Mouse (Mus musculus): ENCODE data around the gene Pim3. TPM values are rescaled to one million over a fixed set of nuclear protein-coding genes. Genes with fewer than 3 reads are reported as not detected.
A peak's percentile ranks its signal among the peaks of the same experiment; 100 is the strongest.

Gene Pim3
- polyA plus RNA-seq, 1 experiment from 2014 or later, result 36.9 TPM

DNA sequence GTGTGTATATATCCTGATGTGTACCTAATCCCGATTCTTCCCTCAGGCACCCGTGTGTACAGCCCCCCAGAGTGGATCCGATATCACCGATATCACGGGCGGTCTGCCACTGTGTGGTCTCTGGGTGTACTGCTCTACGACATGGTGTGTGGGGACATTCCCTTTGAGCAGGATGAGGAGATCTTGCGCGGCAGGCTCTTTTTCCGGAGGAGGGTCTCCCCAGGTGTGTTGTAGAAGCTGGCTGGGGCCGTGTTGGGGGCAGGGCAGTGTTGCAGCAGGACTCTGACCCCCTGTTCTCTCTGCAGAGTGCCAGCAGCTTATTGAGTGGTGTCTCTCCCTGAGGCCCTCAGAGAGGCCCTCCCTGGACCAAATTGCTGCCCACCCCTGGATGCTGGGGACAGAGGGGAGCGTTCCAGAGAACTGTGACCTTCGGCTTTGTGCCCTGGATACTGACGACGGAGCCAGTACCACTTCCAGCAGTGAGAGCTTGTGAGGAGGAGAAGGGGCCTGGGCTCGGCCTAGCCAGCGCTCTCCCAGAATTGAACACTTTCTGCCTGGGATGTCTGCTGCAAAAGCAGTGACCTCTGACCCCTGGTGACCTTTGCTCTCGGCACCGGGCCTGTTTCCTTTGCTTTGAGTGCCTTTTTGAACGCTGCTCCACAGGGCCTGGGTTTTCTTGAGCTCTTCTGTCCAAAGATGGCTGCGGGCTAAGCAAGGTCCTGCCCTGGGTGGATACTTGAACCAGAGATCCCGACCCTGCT is 2.5 kb downstream of the Pim3 start:
- Histone ChIP-seq H3K36me3 (peaks cover 41% of the 10 kb centered on the region), H3K27me3 (ENCODE audit: low read depth, poor library complexity, severe bottlenecking) (peaks cover 9% of the 10 kb centered on the region), H3K4me1 (peaks cover 68% of the 10 kb centered on the region), H3K9me3 (replicated peaks) (0 out of 2 replicates have a peak, but pooled peaks cover 7% of the 10 kb centered on the region), H3K4me3 (peak overlapping the region; percentile 97), H3K27ac (replicated peaks) (peak overlapping the region; percentile 98)
- WGBS, result 47% methylated on average over 22 of the region's 22 CpGs
- DNase-seq (ENCODE audit: low spot score), result peak; percentile 28

- DNase-seq (ENCODE audit: low spot score), result no peak
- Histone ChIP-seq H3K27me3 (ENCODE audit: low read depth, poor library complexity, severe bottlenecking) (peaks cover 9% of the 10 kb centered on the region), H3K27ac (replicated peaks) (no peak overlapping the region), H3K4me3 (peak overlapping the region; percentile 97; the same call in 1 of the 2 replicates), H3K36me3 (peaks cover 41% of the 10 kb centered on the region), H3K4me1 (peaks cover 68% of the 10 kb centered on the region), H3K9me3 (replicated peaks) (0 out of 2 replicates have a peak, but pooled peaks cover 7% of the 10 kb centered on the region)
- 90% methylated on average over 14 of the region's 14 CpGs for WGBS
Measured at GRCm38 (mm10) chr15:88865061-88865460, 3.1 kb downstream of the Pim3 start.

DNA sequence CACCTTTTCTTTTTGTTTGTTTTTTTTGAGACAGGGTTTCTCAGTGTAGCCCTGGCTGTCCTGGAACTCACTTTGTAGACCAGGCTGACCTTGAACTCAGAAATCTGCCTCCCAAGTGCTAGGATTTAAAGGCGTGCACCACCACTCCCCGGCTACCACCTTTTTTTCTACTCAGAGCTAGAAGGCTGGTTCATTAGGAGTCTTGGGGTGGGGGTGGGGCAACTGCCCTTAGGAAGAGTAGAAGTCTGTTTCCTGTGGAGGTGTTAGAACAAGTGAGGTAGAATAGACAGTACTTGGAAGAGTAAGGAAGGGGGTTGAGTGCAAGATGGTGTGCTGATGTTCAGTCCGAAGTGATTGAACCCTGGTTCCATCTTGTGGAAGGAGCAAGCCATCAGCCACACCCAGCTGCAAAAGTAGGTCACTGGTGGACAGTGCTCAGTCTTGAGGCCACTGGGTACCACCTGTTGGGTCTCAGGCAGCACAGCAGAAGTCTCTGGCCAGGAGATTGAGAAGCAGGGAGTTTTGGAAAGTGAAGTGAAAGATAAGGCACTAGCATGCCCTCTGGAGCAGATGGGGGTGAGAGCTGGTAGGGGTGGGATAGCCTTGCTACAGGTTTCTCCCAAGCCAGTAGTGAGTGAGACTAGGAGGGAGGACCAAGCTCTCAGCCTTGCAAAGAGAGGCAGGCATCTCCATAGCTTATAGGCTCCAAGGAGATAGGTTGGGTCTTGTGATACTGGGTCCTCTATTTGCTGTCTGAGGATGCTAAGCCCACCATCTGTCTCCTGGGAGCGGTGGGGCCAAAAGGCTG is 4.1 kb downstream of the Pim3 start:
- Histone ChIP-seq H3K36me3 (peaks cover 41% of the 10 kb centered on the region), H3K4me3 (no peak overlapping the region), H3K4me1 (peaks cover 68% of the 10 kb centered on the region), H3K27me3 (ENCODE audit: low read depth, poor library complexity, severe bottlenecking) (peaks cover 2% of the 10 kb centered on the region), H3K9me3 (replicated peaks) (0 out of 2 replicates have a peak, but pooled peaks cover 7% of the 10 kb centered on the region), H3K27ac (replicated peaks) (no peak overlapping the region)
- WGBS, result 81% methylated on average over 4 of the region's 4 CpGs
- no peak for DNase-seq (ENCODE audit: low spot score)

DNA sequence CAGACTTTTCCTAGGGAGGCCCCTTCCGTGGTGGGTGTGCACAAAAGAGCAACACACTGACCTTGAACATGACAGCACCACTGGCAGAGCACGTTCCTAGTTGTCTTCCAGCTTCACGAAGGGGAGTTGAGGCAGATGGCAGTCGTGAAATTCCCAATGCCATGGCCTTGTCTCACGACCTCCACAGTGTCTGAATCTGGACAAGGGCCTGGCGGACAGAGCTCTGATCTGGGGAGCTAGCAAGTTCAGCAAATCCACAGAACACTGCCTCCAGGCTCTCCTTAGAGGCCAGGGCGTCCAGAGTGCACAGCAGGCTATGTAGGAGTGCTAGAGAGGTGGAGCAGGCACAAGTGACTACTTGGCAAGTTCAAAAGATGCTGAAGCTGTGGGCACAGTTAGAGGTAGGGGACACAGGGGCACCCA is 5.0 kb downstream of the Pim3 start:
- DNase-seq (ENCODE audit: low spot score), result no peak
- H3K4me3 ChIP-seq, result no peak overlapping the region
- peaks cover 60% of the 10 kb centered on the region for H3K4me1 ChIP-seq
- 0 out of 2 replicates have a peak, but pooled peaks cover 7% of the 10 kb centered on the region for H3K9me3 ChIP-seq (replicated peaks)
- H3K36me3 ChIP-seq, result peaks cover 41% of the 10 kb centered on the region
- peak overlapping the region; percentile 50 for H3K27ac ChIP-seq (replicated peaks)
- no peaks in the 10 kb centered on the region for H3K27me3 ChIP-seq (ENCODE audit: low read depth, poor library complexity, severe bottlenecking)
- WGBS, result 64% methylated on average over 7 of the region's 7 CpGs

GRCm38 (mm10) chr15:88867368-88868023 is 5.5 kb downstream of the Pim3 start:
- Histone ChIP-seq H3K4me1 (peaks cover 58% of the 10 kb centered on the region), H3K4me3 (no peak overlapping the region), H3K27me3 (ENCODE audit: low read depth, poor library complexity, severe bottlenecking) (no peaks in the 10 kb centered on the region), H3K27ac (replicated peaks) (peak overlapping the region; percentile 50), H3K9me3 (replicated peaks) (0 out of 2 replicates have a peak, but pooled peaks cover 7% of the 10 kb centered on the region), H3K36me3 (peaks cover 41% of the 10 kb centered on the region)
- WGBS, result 43% methylated on average over 5 of the region's 5 CpGs
- no peak for DNase-seq (ENCODE audit: low spot score)

- DNase-seq (ENCODE audit: low spot score), result no peak
- no peaks in the 10 kb centered on the region for H3K27me3 ChIP-seq (ENCODE audit: low read depth, poor library complexity, severe bottlenecking)
- H3K36me3 ChIP-seq, result peaks cover 41% of the 10 kb centered on the region
- H3K27ac ChIP-seq (replicated peaks), result peak overlapping the region; percentile 50; the same call in 1 of the 2 replicates
- no peak overlapping the region for H3K4me3 ChIP-seq
- 0 out of 2 replicates have a peak, but pooled peaks cover 7% of the 10 kb centered on the region for H3K9me3 ChIP-seq (replicated peaks)
- WGBS, result 92% methylated on average over 6 of the region's 6 CpGs
- H3K4me1 ChIP-seq, result peaks cover 51% of the 10 kb centered on the region
Measured at GRCm38 (mm10) chr15:88868024-88868742, 6.2 kb downstream of the Pim3 start.

DNA sequence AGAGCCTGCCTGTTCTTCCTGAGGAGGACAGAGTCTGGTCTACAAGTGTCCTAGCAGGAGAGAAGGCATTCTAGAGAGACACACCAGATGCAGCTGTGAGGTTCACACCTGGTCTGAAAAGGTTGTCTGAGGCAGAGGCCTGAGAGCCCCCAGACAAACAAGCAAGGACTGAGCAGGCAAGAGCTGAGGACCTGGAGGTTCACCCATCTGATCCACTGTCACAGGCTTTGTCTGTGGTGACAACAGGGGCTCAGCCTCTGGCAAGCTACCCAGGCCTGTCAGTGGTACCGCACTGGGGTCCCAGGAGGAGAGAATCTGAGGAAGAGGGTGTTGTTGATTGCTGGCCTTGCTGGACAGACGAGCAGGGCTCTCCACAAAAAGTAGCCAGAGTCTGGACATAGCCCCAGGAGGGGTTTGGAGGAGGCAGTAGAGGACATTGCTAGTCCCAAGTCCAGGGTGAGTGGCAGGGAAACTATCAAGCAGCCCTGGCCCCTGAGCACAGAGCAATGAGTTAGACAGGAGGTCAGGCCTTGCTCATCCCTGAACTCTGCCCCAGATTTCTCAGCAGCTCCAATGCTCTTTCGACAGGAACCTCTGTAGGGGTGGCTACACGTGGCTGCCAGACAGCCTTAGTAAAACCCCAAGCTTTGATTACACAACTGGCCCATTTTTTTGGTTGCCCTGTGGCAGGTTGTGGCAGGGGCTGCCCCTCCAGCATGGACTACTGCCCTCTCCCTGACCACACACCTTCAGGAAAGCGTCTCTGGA is 8.6 kb downstream of the Pim3 start:
- Histone ChIP-seq H3K27ac (replicated peaks) (no peak overlapping the region), H3K27me3 (ENCODE audit: low read depth, poor library complexity, severe bottlenecking) (peaks cover 8% of the 10 kb centered on the region), H3K36me3 (peaks cover 23% of the 10 kb centered on the region), H3K4me1 (peaks cover 29% of the 10 kb centered on the region), H3K9me3 (replicated peaks) (0 out of 2 replicates have a peak, but pooled peaks cover 7% of the 10 kb centered on the region), H3K4me3 (no peak overlapping the region)
- no peak for DNase-seq (ENCODE audit: low spot score)
- WGBS, result 74% methylated on average over 5 of the region's 5 CpGs

DNA sequence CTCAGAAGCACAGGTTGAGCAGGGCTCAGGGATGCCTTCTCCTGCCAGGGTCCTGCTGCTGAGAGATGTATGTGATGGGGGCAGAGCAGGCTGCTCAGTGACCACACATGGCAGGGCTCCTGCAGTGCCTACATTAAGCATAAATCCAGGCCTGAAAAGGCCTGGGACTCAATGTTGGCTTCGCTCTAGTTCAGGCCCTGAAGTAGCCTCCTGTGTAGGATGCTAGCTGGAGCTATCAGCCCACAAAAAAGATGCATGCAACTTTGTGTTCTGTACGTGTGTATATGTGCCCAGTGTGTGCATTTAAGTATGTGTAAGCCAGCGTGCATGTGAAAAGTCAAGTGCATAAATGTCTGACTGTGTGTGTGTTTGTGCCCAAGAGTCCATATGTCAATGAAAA is 12.1 kb downstream of the Pim3 start:
- peaks cover 13% of the 10 kb centered on the region for H3K27me3 ChIP-seq (ENCODE audit: low read depth, poor library complexity, severe bottlenecking)
- WGBS, result 81% methylated on average over 3 of the region's 3 CpGs

DNA sequence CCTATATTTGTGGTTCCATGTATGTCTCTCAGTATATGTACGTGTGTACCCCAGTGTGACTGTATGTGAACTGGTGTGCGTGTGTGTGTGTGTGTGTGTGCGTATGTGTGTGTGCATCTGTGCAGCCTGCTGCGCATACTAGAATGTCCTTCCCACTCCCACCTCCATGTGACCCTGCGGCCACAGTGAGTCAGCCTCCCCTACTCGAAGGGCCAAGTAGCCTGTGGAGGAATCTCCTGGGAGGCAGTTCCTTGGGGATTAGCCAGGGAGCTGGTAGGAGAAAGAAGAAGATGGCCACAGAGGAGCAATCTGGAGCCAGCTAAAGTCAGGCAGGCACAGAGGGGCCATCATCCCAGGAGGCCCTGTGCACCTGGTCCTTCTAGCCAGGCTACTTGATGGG is 12.5 kb downstream of the Pim3 start:
- WGBS, result 88% methylated on average over 6 of the region's 6 CpGs
- no peak overlapping the region for H3K4me3 ChIP-seq

More for the DNA sequence above, 12.1 kb downstream of the Pim3 start:
- H3K36me3 ChIP-seq, result no peaks in the 10 kb centered on the region
- DNase-seq (ENCODE audit: low spot score), result no peak
- H3K9me3 ChIP-seq (replicated peaks), result no peaks in the 10 kb centered on the region
- H3K4me3 ChIP-seq, result no peak overlapping the region
- H3K4me1 ChIP-seq, result peaks cover 12% of the 10 kb centered on the region
- no peak overlapping the region for H3K27ac ChIP-seq (replicated peaks)

GRCm38 (mm10) chr15:88875625-88876081 is 13.7 kb downstream of the Pim3 start:
- Histone ChIP-seq H3K4me1 (peaks cover 12% of the 10 kb centered on the region), H3K36me3 (no peaks in the 10 kb centered on the region), H3K27ac (replicated peaks) (no peak overlapping the region), H3K9me3 (replicated peaks) (no peaks in the 10 kb centered on the region), H3K4me3 (0 out of 2 replicates have a peak overlapping the region, but pooled peaks have one; percentile 37), H3K27me3 (ENCODE audit: low read depth, poor library complexity, severe bottlenecking) (peaks cover 13% of the 10 kb centered on the region)
- WGBS, result 33% methylated on average over 10 of the region's 10 CpGs
- no peak for DNase-seq (ENCODE audit: low spot score)

More for the DNA sequence above, 12.5 kb downstream of the Pim3 start:
- Histone ChIP-seq H3K4me1 (peaks cover 12% of the 10 kb centered on the region), H3K27ac (replicated peaks) (no peak overlapping the region), H3K36me3 (no peaks in the 10 kb centered on the region), H3K27me3 (ENCODE audit: low read depth, poor library complexity, severe bottlenecking) (peaks cover 13% of the 10 kb centered on the region), H3K9me3 (replicated peaks) (no peaks in the 10 kb centered on the region)
- DNase-seq (ENCODE audit: low spot score), result no peak

Measured in midbrain, embryonic 10.5 days (tissue).